Mouse (Mus musculus) T-helper 2 cell (primary cell): ENCODE measurements around the gene Cldn12.

Experiments
- in situ Hi-C: fragments of 300-600 bp; cut with MboI, MseI; formaldehyde crosslinking; loops from one replicate; pipeline ENCODE4 v1.15.1; 2025; ENCODE audit warnings: high pct_unique_total_duplicates

The Cldn12 gene

DNA sequence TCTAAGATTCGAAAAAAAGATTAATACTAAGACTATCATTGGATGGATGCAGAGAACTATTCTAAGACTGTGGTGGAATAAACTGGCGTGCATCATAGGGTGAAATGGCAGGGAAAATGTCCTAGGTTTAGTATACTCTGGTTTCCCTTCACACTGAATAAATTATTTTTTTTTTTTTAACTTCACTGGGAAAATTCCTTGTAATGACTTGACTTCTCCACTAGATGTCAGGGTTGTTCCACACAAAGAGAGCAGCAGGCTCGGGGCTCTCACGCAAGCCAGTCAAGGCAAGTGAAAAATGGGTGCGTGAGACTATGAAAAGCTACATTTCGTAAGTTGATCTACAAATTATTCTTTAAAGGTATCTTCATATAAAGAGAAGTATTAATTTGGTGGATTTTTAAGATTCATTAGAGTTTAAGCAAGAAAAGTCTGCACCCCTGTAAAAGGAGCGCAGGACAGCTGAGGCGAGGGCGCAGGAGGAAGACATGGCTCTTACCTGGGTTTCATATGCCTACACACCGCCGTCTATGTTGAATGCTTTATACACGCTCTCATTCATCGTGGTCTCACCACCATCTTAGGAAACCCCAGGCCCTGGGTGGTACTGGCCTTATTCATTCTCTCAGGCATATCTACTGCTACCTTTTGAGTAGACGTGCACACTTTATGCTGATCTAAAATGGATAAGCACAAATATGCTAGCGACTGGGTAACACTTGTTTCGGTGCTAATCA lies 20.3 kb downstream of the Cldn12 start:
- in situ Hi-C loops = loop anchor here (5.0 kb wide), 1 partner anchor 258 kb away; no protein-coding TSS in a partner anchor

DNA sequence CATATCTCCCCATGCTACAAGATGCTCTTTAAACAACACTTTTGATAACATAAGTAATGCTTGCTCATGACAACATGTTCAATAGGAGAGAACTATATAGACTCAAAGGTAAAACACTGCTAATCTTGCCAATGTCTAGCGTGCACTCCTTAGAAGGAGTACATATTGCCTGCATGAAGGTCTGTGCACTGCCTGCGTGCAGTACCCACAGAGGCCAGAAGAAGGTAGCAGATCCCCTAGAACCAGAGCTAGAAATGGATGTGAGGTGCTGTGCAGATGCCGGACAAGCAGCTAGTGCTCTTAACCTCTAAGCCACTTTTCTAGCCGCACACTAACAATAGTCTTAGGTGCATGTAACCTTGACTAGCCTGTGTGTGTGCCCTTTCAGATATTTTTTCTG lies 22.6 kb downstream of the Cldn12 start:
- in situ Hi-C loops = no loop called here

DNA sequence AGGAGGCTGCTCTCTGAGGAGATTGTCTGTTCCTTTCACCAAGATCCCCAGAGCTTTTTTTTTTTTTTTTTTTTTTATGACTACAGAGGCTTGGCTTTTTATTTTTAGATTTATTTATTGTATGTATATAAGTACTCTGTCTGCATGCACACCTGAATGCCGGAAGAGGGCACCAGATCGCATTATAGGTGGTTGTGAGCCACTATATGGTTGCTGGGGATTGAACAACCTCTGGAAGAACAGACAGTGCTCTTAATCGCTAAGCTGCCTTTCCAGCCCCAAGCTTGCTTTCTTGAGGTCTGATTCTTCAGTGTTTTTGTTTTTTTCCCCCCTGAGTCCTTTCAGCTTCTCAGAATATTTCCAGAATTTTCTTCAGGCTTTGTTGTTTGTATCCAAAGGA lies 28.7 kb downstream of the Cldn12 start:
- in situ Hi-C loops = loop anchor here (10.0 kb wide), 1 partner anchor 521 kb away; no protein-coding TSS in a partner anchor

DNA sequence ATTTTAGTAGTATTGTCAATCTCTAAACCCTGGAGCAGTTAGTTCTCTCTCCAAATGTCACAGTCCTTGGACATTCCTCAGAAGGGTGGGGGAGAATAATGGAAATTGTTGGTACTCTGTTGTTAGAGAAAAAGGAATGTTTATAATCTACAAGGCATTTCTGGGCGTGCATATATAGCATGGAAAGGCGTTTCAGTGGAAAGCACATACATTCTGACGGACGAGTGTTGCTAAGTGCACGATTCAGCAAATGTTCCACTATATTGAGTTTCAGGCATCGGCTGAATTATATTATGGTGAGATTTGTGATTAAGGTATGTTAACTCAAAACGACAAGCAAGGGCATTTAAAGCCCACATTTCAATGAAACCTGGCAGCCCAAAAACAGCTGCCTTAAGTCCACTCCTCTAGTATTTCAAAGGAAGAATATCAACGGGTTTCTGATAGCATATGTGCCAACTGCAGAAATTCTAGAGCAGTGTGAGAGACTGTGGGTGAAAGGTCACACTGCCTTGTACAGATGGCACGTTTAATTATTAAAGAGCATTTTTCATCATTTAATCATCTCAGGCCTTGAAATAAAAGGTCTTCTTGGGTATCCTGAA lies 31.4 kb downstream of the Cldn12 start:
- in situ Hi-C loops = loop anchor here (10.0 kb wide), 1 partner anchor 519 kb away; no protein-coding TSS in a partner anchor

DNA sequence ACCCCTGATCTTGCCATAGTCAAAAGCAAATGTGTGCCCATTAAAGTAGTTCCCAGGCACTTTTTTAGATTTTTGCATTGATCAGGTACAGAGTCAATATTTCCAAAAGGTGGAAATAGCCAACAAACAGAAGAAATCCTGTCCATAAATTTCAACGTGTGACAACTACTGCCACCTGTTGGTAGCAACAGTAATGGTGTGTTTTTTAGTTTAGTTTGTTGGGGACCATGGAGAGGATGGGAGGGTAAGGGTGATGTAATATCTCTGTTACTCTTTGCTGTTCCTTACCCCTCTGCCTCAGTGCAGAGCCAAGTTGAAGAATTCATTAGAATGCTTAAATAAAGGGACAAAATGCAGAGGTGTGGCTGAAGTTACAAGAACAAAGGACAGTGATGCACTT lies 33.1 kb downstream of the Cldn12 start:
- in situ Hi-C loops = loop anchor here (10.0 kb wide), 1 partner anchor 517 kb away; no protein-coding TSS in a partner anchor

DNA sequence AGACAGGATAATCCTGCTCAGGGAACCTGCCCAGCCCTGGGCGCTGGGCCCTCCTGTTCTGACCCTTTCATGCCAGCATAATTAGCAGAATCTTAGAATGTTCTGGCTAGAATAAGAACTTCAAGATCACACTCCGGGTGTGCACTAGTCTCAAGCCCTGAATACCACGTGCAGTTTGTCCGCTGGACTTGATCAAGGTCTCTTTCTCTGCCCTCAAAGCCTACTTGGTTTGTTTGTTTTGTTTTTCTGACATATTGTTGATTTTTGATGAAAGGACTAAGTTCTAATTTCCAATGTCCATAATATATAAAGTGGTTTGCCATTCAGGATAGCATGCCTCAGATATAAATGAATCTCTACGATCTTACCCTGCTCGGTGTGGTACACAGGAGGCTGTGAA lies 35.7 kb downstream of the Cldn12 start, which contains the start of gene 1700015F17Rik:
1700015F17Rik (minus strand) TSS at position 101 of the 400 bp plus-strand sequence.
- in situ Hi-C loops = no loop called here

DNA sequence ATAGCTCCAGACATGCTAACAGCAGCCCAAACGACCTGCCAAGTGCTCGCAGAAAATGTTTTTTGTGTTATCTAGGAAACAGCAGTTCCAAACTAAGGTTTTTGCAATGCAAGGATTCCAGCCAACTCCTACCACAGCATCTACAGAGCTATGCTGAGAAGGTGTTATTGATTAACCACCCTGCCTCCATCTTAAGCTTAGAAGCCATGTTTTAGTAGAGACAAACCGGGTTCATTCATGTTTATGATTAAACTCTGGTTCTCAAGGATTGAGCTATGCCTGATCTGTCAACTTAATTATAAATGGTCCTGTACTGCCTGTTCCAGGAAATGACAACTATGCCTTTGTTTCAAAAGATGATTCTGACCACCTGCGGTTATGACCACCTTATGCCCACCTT lies 38.6 kb downstream of the Cldn12 start:
- in situ Hi-C loops = no loop called here

DNA sequence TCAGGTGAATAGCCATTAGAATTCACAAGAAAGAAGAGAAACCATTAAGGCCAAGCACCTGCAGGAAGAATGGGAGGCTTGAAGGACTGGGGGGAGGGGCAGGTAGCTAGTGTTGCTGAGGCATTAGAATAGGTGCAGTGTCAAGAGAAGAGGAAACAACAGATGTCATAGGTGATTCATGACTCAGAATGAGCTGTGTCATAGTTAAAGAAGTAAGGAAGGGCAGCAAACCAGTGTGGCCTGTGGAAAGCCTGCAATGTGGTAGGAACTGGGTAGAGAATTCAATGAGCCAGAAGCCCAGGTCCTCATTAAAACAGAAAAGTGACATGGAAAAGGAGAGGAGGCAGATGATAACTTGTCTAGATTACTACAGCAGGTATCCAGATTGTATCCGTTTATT lies 49.5 kb downstream of the Cldn12 start:
- in situ Hi-C loops = no loop called here
